ENCODE assay signal across 8 mouse cellular contexts in genomic region chr11:19025976-19026520, GRCm38 (mm10). TPM values are rescaled to one million over a fixed set of nuclear protein-coding genes. Genes with fewer than 3 reads are reported as not detected.
DNase-seq lines count a peak whose midpoint lies in the region; ATAC-seq lines count a peak whose summit lies in the region.

No protein-coding gene starts in this region.

- H3K4me2 ChIP-seq in heart, embryonic 16.5 days (ENCODE audit: low read depth, low read length): peak overlapping the region; percentile 98
- H3K4me2 ChIP-seq in liver, embryonic 15.5 days: peak overlapping the region; percentile 72

- 11% methylated on average over 11 of the region's 11 CpGs for WGBS in heart, embryonic 16.5 days
- 9% methylated on average over 11 of the region's 11 CpGs for WGBS in liver, embryonic 15.5 days (ENCODE audit: insufficient replicate concordance)

- H3K27me3 ChIP-seq in heart, embryonic 16.5 days (ENCODE audit: control insufficient read depth, insufficient read depth, low read length): no peaks in the 10 kb centered on the region
- peaks cover 49% of the 10 kb centered on the region for H3K27me3 ChIP-seq in liver, embryonic 15.5 days

- peak overlapping the region; percentile 77; the same call in 1 of the 2 replicates for H3K27ac ChIP-seq in heart, embryonic 16.5 days (ENCODE audit: low read length)
- no peak overlapping the region for H3K27ac ChIP-seq in liver, embryonic 15.5 days (replicated peaks)

- no peaks in the 10 kb centered on the region for H3K36me3 ChIP-seq in heart, embryonic 16.5 days (ENCODE audit: control insufficient read depth, insufficient read depth)
- H3K36me3 ChIP-seq in liver, embryonic 15.5 days (replicated peaks): no peaks in the 10 kb centered on the region

- H3K9ac ChIP-seq in heart, embryonic 16.5 days (ENCODE audit: low read length): peak overlapping the region; percentile 88
- H3K9ac ChIP-seq in liver, embryonic 15.5 days: peak overlapping the region; percentile 30; the same call in 1 of the 2 replicates

- intact Hi-C loops in heart, postnatal 14 days (cut with DNase I): loop anchor here (5.0 to 10.0 kb wide), 4 partner anchors 646 to 1561 kb away; no protein-coding TSS in a partner anchor

- DNase-seq in heart, adult 11 months: peak; percentile 64
- no peak for DNase-seq in heart, postnatal 14 days
- DNase-seq in ES-CJ7 (ENCODE audit: low read depth, low spot score): peak; percentile 58
- DNase-seq in layer of hippocampus, postnatal 14 days (ENCODE audit: low spot score in 2 of 2): no peak
- DNase-seq in layer of hippocampus, adult 8-10 months (ENCODE audit: low spot score in 2 of 2): no peak

- peaks cover 11% of the 10 kb centered on the region for H3K4me1 ChIP-seq in heart, embryonic 16.5 days (ENCODE audit: control insufficient read depth, insufficient read depth, low read length)
- H3K4me1 ChIP-seq in liver, embryonic 15.5 days (replicated peaks): 0 out of 2 replicates have a peak, but pooled peaks cover 11% of the 10 kb centered on the region

- no peaks in the 10 kb centered on the region for H3K9me3 ChIP-seq in heart, embryonic 16.5 days (replicated peaks; ENCODE audit: control insufficient read depth, low read length)
- no peaks in the 10 kb centered on the region for H3K9me3 ChIP-seq in liver, embryonic 15.5 days (replicated peaks)

- ATAC-seq in heart, embryonic 16.5 days (replicated peaks; ENCODE audit: extremely low read depth, insufficient read depth, low FRiP score): no peak
- ATAC-seq in liver, embryonic 15.5 days (ENCODE audit: insufficient read depth): no peak
- no peak for ATAC-seq in erythroid progenitor cell, adult 5-6 weeks (replicated peaks; ENCODE audit: low FRiP score, poor library complexity, severe bottlenecking)

- peak overlapping the region; percentile 67 for H3K4me3 ChIP-seq in heart, embryonic 16.5 days (ENCODE audit: low read length)
- peak overlapping the region; percentile 46 for H3K4me3 ChIP-seq in liver, embryonic 15.5 days (replicated peaks)

RNA-seq across cellular contexts. Expression of gene Meis1, which starts 7.3 kb away (rescaled TPM):
- 10 to 100 TPM; 30.1 to 33.9 TPM for total RNA-seq in heart, postnatal 14 days (2021)
- 59.8 and 61.6 TPM in 2 replicates for polyA plus RNA-seq in heart, embryonic 16.5 days (2015; fragmentation: Nextera tagmentation; extraction: Ambion mirVana)
- 8.1 and 8.7 TPM in 2 replicates for polyA plus RNA-seq in liver, embryonic 15.5 days (2015; fragmentation: Nextera tagmentation; extraction: Ambion mirVana)
- 6.1 and 8.0 TPM in 2 replicates for total RNA-seq in erythroid progenitor cell, adult 5-6 weeks (2015; ENCODE audit: low replicate concordance)
- total RNA-seq in erythroid progenitor cell, adult 5-6 weeks (2017; ENCODE audit: low replicate concordance): 1.8 and 3.5 TPM in 2 replicates
- total RNA-seq in layer of hippocampus, postnatal 14 days (2021): 1 to 10 TPM; 2.0 to 2.9 TPM
- 1 to 10 TPM; 2.2 to 3.0 (median 2.6) TPM for total RNA-seq in layer of hippocampus, adult 8-10 months (2022)

Comparison
In these comparisons a context has a peak if more than half of its experiments do, and no peak if none do; other contexts are left out.
1. DNase-seq: peak in heart, adult 11 months (single experiment) and ES-CJ7 (single experiment); none in heart, postnatal 14 days (0 of 2), layer of hippocampus, postnatal 14 days (0 of 2) and layer of hippocampus, adult 8-10 months (0 of 2).